Mouse (Mus musculus) hindbrain, embryonic 11.5 days (tissue): ENCODE results near the gene Mrvi1. TPM values are rescaled to one million over a fixed set of nuclear protein-coding genes. Genes with fewer than 3 reads are reported as not detected.
"Not testable (repeated sequence)": the region's sequence is repeated elsewhere in the genome, so short reads cannot be mapped to it uniquely, and the experiment has no call there.

Experiments used
- ATAC-seq: fragments of 200-750 bp; cut with Nextera tagmentation; 2 replicates; pipeline ENCODE4 v1.8.0; 2017; ENCODE audit warnings: mild to moderate bottlenecking, moderate TSS enrichment, moderate library complexity; ENCODE audit not compliant: low FRiP score
- DNase-seq: peaks from one replicate; pipeline ENCODE4 v3.0.0-alpha.2; 2015; ENCODE audit warnings: low spot score
- H3K27ac ChIP-seq: fragments of 300-500 bp; sonication (generic); 2 replicates; pipeline ENCODE4 v1.5.1; 2014; ENCODE audit warnings: mild to moderate bottlenecking, low read depth, low read length
- H3K27me3 ChIP-seq: fragments of 300-500 bp; sonication (generic); 2 replicates; pipeline ENCODE4 v1.6.1; 2014; ENCODE audit warnings: mild to moderate bottlenecking, low read length, moderate library complexity, mixed read lengths; ENCODE audit not compliant: control insufficient read depth, insufficient read depth
- H3K36me3 ChIP-seq: fragments of 300-500 bp; sonication (generic); 2 replicates; pipeline ENCODE4 v1.6.1; 2014; ENCODE audit warnings: mild to moderate bottlenecking, low read length, moderate library complexity, mixed read lengths; ENCODE audit not compliant: control insufficient read depth, insufficient read depth
- H3K4me1 ChIP-seq: fragments of 300-500 bp; sonication (generic); replicated peaks from 2 replicates; pipeline ENCODE4 v1.6.1; 2014; ENCODE audit warnings: low read length, mixed read lengths; ENCODE audit not compliant: control insufficient read depth, insufficient read depth
- H3K4me2 ChIP-seq: fragments of 300-500 bp; sonication (generic); replicated peaks from 2 replicates; pipeline ENCODE4 v1.6.1; 2014; ENCODE audit warnings: mild to moderate bottlenecking, low read depth, low read length
- H3K4me3 ChIP-seq: fragments of 300-500 bp; sonication (generic); 2 replicates; pipeline ENCODE4 v1.5.1; 2014; ENCODE audit warnings: low read depth, low read length
- H3K9ac ChIP-seq: fragments of 300-500 bp; sonication (generic); 2 replicates; pipeline ENCODE4 v1.6.1; 2014; ENCODE audit warnings: low read depth, low read length
- H3K9me3 ChIP-seq: fragments of 300-500 bp; sonication (generic); 2 replicates; pipeline ENCODE4 v1.6.1; 2016; ENCODE audit warnings: low read length; ENCODE audit not compliant: control insufficient read depth
- WGBS: fragments of 180-500 bp; shearing (Covaris S2); extraction: QIAGEN DNeasy Blood & Tissue Kit; methylation state at CpG from one replicate; pipeline ENCODE4 v1.1.7; 2014; 5-methylcytosine and 5-hydroxymethylcytosine counted together
- polyA plus RNA-seq: library from polyadenylated mRNA; unstranded; fragments of >200 nt; fragmentation: Nextera tagmentation; extraction: Ambion mirVana; gene quantifications from 2 replicates; pipeline ENCODE4 v1.2.1, GENCODE M21; 2014

Gene Mrvi1
- polyA plus RNA-seq, 1 experiment from 2014 or later: 1.4 TPM

GRCm38 (mm10) chr7:110914531-110914930 is 67.7 kb downstream of the Mrvi1 start:
- WGBS: 78% methylated on average over 3 of the region's 3 CpGs
- H3K27me3 ChIP-seq: no peaks in the 10 kb centered on the region
- H3K9me3 ChIP-seq: no peaks in the 10 kb centered on the region
- ATAC-seq: no peak
- no peak overlapping the region for H3K27ac ChIP-seq
- no peak overlapping the region for H3K4me3 ChIP-seq
- H3K9ac ChIP-seq: no peak overlapping the region
- no peak overlapping the region for H3K4me2 ChIP-seq
- H3K36me3 ChIP-seq: no peaks in the 10 kb centered on the region
- H3K4me1 ChIP-seq: no peaks in the 10 kb centered on the region
- no peak for DNase-seq

- WGBS: 96% methylated on average over 4 of the region's 4 CpGs
- no peaks in the 10 kb centered on the region for H3K4me1 ChIP-seq
- no peaks in the 10 kb centered on the region for H3K9me3 ChIP-seq
- no peak overlapping the region for H3K27ac ChIP-seq
- no peaks in the 10 kb centered on the region for H3K27me3 ChIP-seq
- DNase-seq: no peak
- no peaks in the 10 kb centered on the region for H3K36me3 ChIP-seq
- no peak overlapping the region for H3K4me3 ChIP-seq
- H3K9ac ChIP-seq: no peak overlapping the region
- no peak overlapping the region for H3K4me2 ChIP-seq
- ATAC-seq: no peak
These were observed 68.5 kb downstream of the Mrvi1 start for GRCm38 (mm10) chr7:110913754-110914153.

- WGBS: 84% methylated on average over 8 of the region's 8 CpGs
These were observed 73.8 kb downstream of the Mrvi1 start for GRCm38 (mm10) chr7:110908209-110909144.

GRCm38 (mm10) chr7:110906566-110906965 is 75.7 kb downstream of the Mrvi1 start:
- no peak overlapping the region for H3K27ac ChIP-seq
- no peaks in the 10 kb centered on the region for H3K9me3 ChIP-seq
- H3K4me3 ChIP-seq: no peak overlapping the region
- H3K36me3 ChIP-seq: no peaks in the 10 kb centered on the region
- H3K4me1 ChIP-seq: no peaks in the 10 kb centered on the region
- H3K4me2 ChIP-seq: no peak overlapping the region
- no peaks in the 10 kb centered on the region for H3K27me3 ChIP-seq
- DNase-seq (no peak), ATAC-seq (no peak)
- 85% methylated on average over 2 of the region's 2 CpGs for WGBS
- H3K9ac ChIP-seq: no peak overlapping the region

More at GRCm38 (mm10) chr7:110908209-110909144, 73.8 kb downstream of the Mrvi1 start:
- no peaks in the 10 kb centered on the region for H3K27me3 ChIP-seq
- H3K4me2 ChIP-seq: no peak overlapping the region
- no peaks in the 10 kb centered on the region for H3K36me3 ChIP-seq
- H3K4me1 ChIP-seq: no peaks in the 10 kb centered on the region
- no peak overlapping the region for H3K4me3 ChIP-seq
- no peak for DNase-seq
- no peaks in the 10 kb centered on the region for H3K9me3 ChIP-seq
- no peak for ATAC-seq
- H3K27ac ChIP-seq: no peak overlapping the region
- H3K9ac ChIP-seq: no peak overlapping the region

GRCm38 (mm10) chr7:110903226-110903625 is 79.0 kb downstream of the Mrvi1 start:
- H3K4me3 ChIP-seq: no peak overlapping the region
- H3K9me3 ChIP-seq: no peaks in the 10 kb centered on the region
- H3K9ac ChIP-seq: no peak overlapping the region
- H3K4me1 ChIP-seq: no peaks in the 10 kb centered on the region
- DNase-seq (no peak), ATAC-seq (no peak)
- no peak overlapping the region for H3K27ac ChIP-seq
- H3K27me3 ChIP-seq: no peaks in the 10 kb centered on the region
- H3K4me2 ChIP-seq: no peak overlapping the region
- 76% methylated on average over 7 of the region's 7 CpGs for WGBS
- no peaks in the 10 kb centered on the region for H3K36me3 ChIP-seq

GRCm38 (mm10) chr7:110897202-110897601 is 85.1 kb downstream of the Mrvi1 start:
- no peak for DNase-seq
- no peaks in the 10 kb centered on the region for H3K36me3 ChIP-seq
- H3K4me3 ChIP-seq: no peak overlapping the region
- no peak overlapping the region for H3K4me2 ChIP-seq
- H3K9me3 ChIP-seq: no peaks in the 10 kb centered on the region
- ATAC-seq: no peak
- WGBS: 88% methylated on average over 8 of the region's 8 CpGs
- no peaks in the 10 kb centered on the region for H3K4me1 ChIP-seq
- no peak overlapping the region for H3K27ac ChIP-seq
- H3K27me3 ChIP-seq: no peaks in the 10 kb centered on the region
- no peak overlapping the region for H3K9ac ChIP-seq

GRCm38 (mm10) chr7:110896453-110896852 is 85.8 kb downstream of the Mrvi1 start:
- Histone ChIP-seq H3K9me3 (no peaks in the 10 kb centered on the region), H3K4me2 (no peak overlapping the region), H3K4me3 (no peak overlapping the region), H3K36me3 (no peaks in the 10 kb centered on the region), H3K9ac (no peak overlapping the region), H3K27me3 (no peaks in the 10 kb centered on the region), H3K27ac (no peak overlapping the region), H3K4me1 (no peaks in the 10 kb centered on the region)
- WGBS: 92% methylated on average over 7 of the region's 7 CpGs
- DNase-seq (no peak), ATAC-seq (no peak)

GRCm38 (mm10) chr7:110895772-110896171 is 86.5 kb downstream of the Mrvi1 start:
- H3K36me3 ChIP-seq, H3K9ac ChIP-seq, H3K4me3 ChIP-seq, H3K27me3 ChIP-seq, DNase-seq, H3K4me1 ChIP-seq, H3K9me3 ChIP-seq, ATAC-seq, H3K27ac ChIP-seq, H3K4me2 ChIP-seq: not testable (repeated sequence)
- 72% methylated on average over 10 of the region's 10 CpGs for WGBS

- H3K4me1 ChIP-seq: no peaks in the 10 kb centered on the region
- WGBS: 87% methylated on average over 9 of the region's 9 CpGs
- ATAC-seq: no peak
These were observed 87.6 kb downstream of the Mrvi1 start for GRCm38 (mm10) chr7:110894673-110895072.

More at GRCm38 (mm10) chr7:110894673-110895072, 87.6 kb downstream of the Mrvi1 start:
- no peaks in the 10 kb centered on the region for H3K36me3 ChIP-seq
- DNase-seq: no peak
- H3K27ac ChIP-seq: no peak overlapping the region
- no peaks in the 10 kb centered on the region for H3K9me3 ChIP-seq
- H3K4me2 ChIP-seq: no peak overlapping the region
- no peak overlapping the region for H3K4me3 ChIP-seq
- no peak overlapping the region for H3K9ac ChIP-seq
- H3K27me3 ChIP-seq: no peaks in the 10 kb centered on the region
